Mouse (Mus musculus): Measurements from ENCODE around the gene Mtrf1l. TPM values are rescaled to one million over a fixed set of nuclear protein-coding genes. Genes with fewer than 3 reads are reported as not detected.

Mtrf1l gene
- polyA plus RNA-seq, 1 experiment from 2014 or later: 21.9 TPM

- 87% methylated on average over 8 of the region's 8 CpGs for WGBS
- DNase-seq (ENCODE audit: low spot score) (no peak), ATAC-seq (replicated peaks; ENCODE audit: low FRiP score, low TSS enrichment, low read depth) (no peak)
- H3K4me3 ChIP-seq (ENCODE audit: low read depth, low read length): no peak overlapping the region
- H3K9me3 ChIP-seq (ENCODE audit: control insufficient read depth, low read length): no peaks in the 10 kb centered on the region
- no peak overlapping the region for H3K9ac ChIP-seq (ENCODE audit: low read length)
- no peaks in the 10 kb centered on the region for H3K27me3 ChIP-seq (replicated peaks; ENCODE audit: control insufficient read depth, insufficient read depth, low read length)
- no peaks in the 10 kb centered on the region; the same call in 1 of the 2 replicates for H3K4me1 ChIP-seq (replicated peaks; ENCODE audit: control insufficient read depth, insufficient read depth, low read length)
- no peaks in the 10 kb centered on the region for H3K36me3 ChIP-seq (ENCODE audit: control insufficient read depth, insufficient read depth, low read length)
- no peak overlapping the region for H3K4me2 ChIP-seq (ENCODE audit: low read length)
- H3K27ac ChIP-seq (ENCODE audit: low read depth): no peak overlapping the region
Observed at GRCm38 (mm10) chr10:5853290-5853868, 29.7 kb upstream of the Mtrf1l start.

GRCm38 (mm10) chr10:5846939-5847338, 23.2 kb upstream of the Mtrf1l start:
- H3K27ac ChIP-seq (ENCODE audit: low read depth): no peak overlapping the region
- no peak overlapping the region for H3K4me2 ChIP-seq (ENCODE audit: low read length)
- no peaks in the 10 kb centered on the region for H3K27me3 ChIP-seq (replicated peaks; ENCODE audit: control insufficient read depth, insufficient read depth, low read length)
- H3K4me1 ChIP-seq (replicated peaks; ENCODE audit: control insufficient read depth, insufficient read depth, low read length): no peaks in the 10 kb centered on the region
- no peak overlapping the region for H3K9ac ChIP-seq (ENCODE audit: low read length)
- ATAC-seq (replicated peaks; ENCODE audit: low FRiP score, low TSS enrichment, low read depth) (no peak), DNase-seq (ENCODE audit: low spot score) (no peak)
- H3K9me3 ChIP-seq (ENCODE audit: control insufficient read depth, low read length): no peaks in the 10 kb centered on the region
- 29% methylated on average over 2 of the region's 2 CpGs for WGBS
- no peak overlapping the region for H3K4me3 ChIP-seq (ENCODE audit: low read depth, low read length)
- no peaks in the 10 kb centered on the region for H3K36me3 ChIP-seq (ENCODE audit: control insufficient read depth, insufficient read depth, low read length)

- DNase-seq (ENCODE audit: low spot score) (peak; percentile 75), ATAC-seq (replicated peaks; ENCODE audit: low FRiP score, low TSS enrichment, low read depth) (no peak)
- H3K9ac ChIP-seq (ENCODE audit: low read length): no peak overlapping the region
- H3K27ac ChIP-seq (ENCODE audit: low read depth): no peak overlapping the region
- no peak overlapping the region for H3K4me2 ChIP-seq (ENCODE audit: low read length)
- 60% methylated on average over 4 of the region's 4 CpGs for WGBS
- H3K4me3 ChIP-seq (ENCODE audit: low read depth, low read length): no peak overlapping the region
- no peaks in the 10 kb centered on the region for H3K9me3 ChIP-seq (ENCODE audit: control insufficient read depth, low read length)
- H3K4me1 ChIP-seq (replicated peaks; ENCODE audit: control insufficient read depth, insufficient read depth, low read length): no peaks in the 10 kb centered on the region
- no peaks in the 10 kb centered on the region for H3K36me3 ChIP-seq (ENCODE audit: control insufficient read depth, insufficient read depth, low read length)
- no peaks in the 10 kb centered on the region for H3K27me3 ChIP-seq (replicated peaks; ENCODE audit: control insufficient read depth, insufficient read depth, low read length)
Observed at GRCm38 (mm10) chr10:5841369-5841768, 17.7 kb upstream of the Mtrf1l start.

DNA sequence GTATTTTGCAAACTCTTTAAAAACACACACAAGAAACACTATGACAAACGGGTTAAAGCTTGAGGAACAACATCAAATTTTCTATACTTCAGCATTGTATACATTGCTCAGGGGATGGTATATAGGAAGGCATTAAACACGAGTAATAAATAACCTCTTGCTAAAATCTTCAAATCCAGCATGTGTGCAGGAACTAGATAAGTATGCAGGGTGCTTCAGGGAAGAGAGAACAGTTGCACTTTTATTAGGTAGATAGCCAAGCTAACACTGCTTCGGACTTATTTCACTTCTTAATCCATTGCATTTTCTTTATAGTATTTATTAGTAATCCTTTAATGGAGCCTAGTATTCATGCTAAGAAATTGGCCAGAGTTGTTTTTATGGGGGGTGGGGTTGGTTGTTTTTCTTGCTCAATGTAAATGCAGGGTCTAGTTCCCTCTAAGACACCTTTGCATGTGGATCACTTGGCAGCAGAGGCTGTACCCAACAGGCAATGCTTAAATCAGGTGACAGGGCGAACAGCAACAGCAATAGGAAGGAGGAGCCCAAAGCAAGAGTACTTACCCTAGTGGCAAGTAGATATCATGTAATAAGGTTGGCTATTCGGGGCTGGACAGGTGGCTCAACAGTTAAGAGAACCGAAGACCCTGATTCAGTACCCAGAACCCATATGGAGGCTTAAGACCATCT, 2.8 kb upstream of the Mtrf1l start:
- WGBS: 75% methylated on average over 6 of the region's 6 CpGs
- no peak overlapping the region for H3K4me2 ChIP-seq (ENCODE audit: low read length)
- DNase-seq (ENCODE audit: low spot score) (no peak), ATAC-seq (replicated peaks; ENCODE audit: low FRiP score, low TSS enrichment, low read depth) (no peak)
- no peaks in the 10 kb centered on the region for H3K27me3 ChIP-seq (replicated peaks; ENCODE audit: control insufficient read depth, insufficient read depth, low read length)
- no peaks in the 10 kb centered on the region for H3K9me3 ChIP-seq (ENCODE audit: control insufficient read depth, low read length)
- H3K4me3 ChIP-seq (ENCODE audit: low read depth, low read length): no peak overlapping the region
- peaks cover 6% of the 10 kb centered on the region for H3K4me1 ChIP-seq (replicated peaks; ENCODE audit: control insufficient read depth, insufficient read depth, low read length)
- H3K9ac ChIP-seq (ENCODE audit: low read length): no peak overlapping the region
- H3K27ac ChIP-seq (ENCODE audit: low read depth): no peak overlapping the region
- peaks cover 3% of the 10 kb centered on the region; the same call in 1 of the 2 replicates for H3K36me3 ChIP-seq (ENCODE audit: control insufficient read depth, insufficient read depth, low read length)

GRCm38 (mm10) chr10:5824779-5825178, 1.1 kb upstream of the Mtrf1l start:
- Histone ChIP-seq H3K9ac (ENCODE audit: low read length) (no peak overlapping the region), H3K27ac (ENCODE audit: low read depth) (peak overlapping the region; percentile 94), H3K27me3 (replicated peaks; ENCODE audit: control insufficient read depth, insufficient read depth, low read length) (no peaks in the 10 kb centered on the region), H3K36me3 (ENCODE audit: control insufficient read depth, insufficient read depth, low read length) (peaks cover 14% of the 10 kb centered on the region), H3K4me1 (replicated peaks; ENCODE audit: control insufficient read depth, insufficient read depth, low read length) (peaks cover 6% of the 10 kb centered on the region), H3K9me3 (ENCODE audit: control insufficient read depth, low read length) (no peaks in the 10 kb centered on the region), H3K4me2 (ENCODE audit: low read length) (peak overlapping the region; percentile 62), H3K4me3 (ENCODE audit: low read depth, low read length) (peak overlapping the region; percentile 88)
- no peak for ATAC-seq (replicated peaks; ENCODE audit: low FRiP score, low TSS enrichment, low read depth)
- DNase-seq (ENCODE audit: low spot score): no peak
- 0% methylated on average over 3 of the region's 3 CpGs for WGBS

GRCm38 (mm10) chr10:5823291-5823739, 395 bp downstream of the Mtrf1l start:
- H3K9ac ChIP-seq (ENCODE audit: low read length): peak overlapping the region; percentile 89
- peak overlapping the region; percentile 88 for H3K4me3 ChIP-seq (ENCODE audit: low read depth, low read length)
- peaks cover 6% of the 10 kb centered on the region for H3K4me1 ChIP-seq (replicated peaks; ENCODE audit: control insufficient read depth, insufficient read depth, low read length)
- H3K36me3 ChIP-seq (ENCODE audit: control insufficient read depth, insufficient read depth, low read length): peaks cover 29% of the 10 kb centered on the region
- H3K27me3 ChIP-seq (replicated peaks; ENCODE audit: control insufficient read depth, insufficient read depth, low read length): no peaks in the 10 kb centered on the region
- DNase-seq (ENCODE audit: low spot score) (no peak), ATAC-seq (replicated peaks; ENCODE audit: low FRiP score, low TSS enrichment, low read depth) (peak; percentile 0; the same call in 1 of the 2 replicates)
- 1% methylated on average over 37 of the region's 37 CpGs for WGBS
- peak overlapping the region; percentile 49 for H3K4me2 ChIP-seq (ENCODE audit: low read length)
- H3K27ac ChIP-seq (ENCODE audit: low read depth): peak overlapping the region; percentile 94
- H3K9me3 ChIP-seq (ENCODE audit: control insufficient read depth, low read length): no peaks in the 10 kb centered on the region

GRCm38 (mm10) chr10:5818772-5819171, 4.9 kb downstream of the Mtrf1l start:
- Histone ChIP-seq H3K4me2 (ENCODE audit: low read length) (no peak overlapping the region), H3K4me3 (ENCODE audit: low read depth, low read length) (no peak overlapping the region), H3K27me3 (replicated peaks; ENCODE audit: control insufficient read depth, insufficient read depth, low read length) (no peaks in the 10 kb centered on the region), H3K9ac (ENCODE audit: low read length) (no peak overlapping the region), H3K9me3 (ENCODE audit: control insufficient read depth, low read length) (no peaks in the 10 kb centered on the region), H3K4me1 (replicated peaks; ENCODE audit: control insufficient read depth, insufficient read depth, low read length) (peaks cover 6% of the 10 kb centered on the region), H3K27ac (ENCODE audit: low read depth) (no peak overlapping the region), H3K36me3 (ENCODE audit: control insufficient read depth, insufficient read depth, low read length) (peaks cover 74% of the 10 kb centered on the region)
- ATAC-seq (replicated peaks; ENCODE audit: low FRiP score, low TSS enrichment, low read depth): no peak
- 93% methylated on average over 3 of the region's 3 CpGs for WGBS
- no peak for DNase-seq (ENCODE audit: low spot score)

- no peak overlapping the region for H3K9ac ChIP-seq (ENCODE audit: low read length)
- H3K9me3 ChIP-seq (ENCODE audit: control insufficient read depth, low read length): no peaks in the 10 kb centered on the region
- H3K4me2 ChIP-seq (ENCODE audit: low read length): no peak overlapping the region
- ATAC-seq (replicated peaks; ENCODE audit: low FRiP score, low TSS enrichment, low read depth): no peak
- no peaks in the 10 kb centered on the region for H3K4me1 ChIP-seq (replicated peaks; ENCODE audit: control insufficient read depth, insufficient read depth, low read length)
- no peak overlapping the region for H3K27ac ChIP-seq (ENCODE audit: low read depth)
- no peak for DNase-seq (ENCODE audit: low spot score)
- WGBS: 93% methylated on average over 2 of the region's 2 CpGs
- peaks cover 90% of the 10 kb centered on the region for H3K36me3 ChIP-seq (ENCODE audit: control insufficient read depth, insufficient read depth, low read length)
- no peak overlapping the region for H3K4me3 ChIP-seq (ENCODE audit: low read depth, low read length)
- H3K27me3 ChIP-seq (replicated peaks; ENCODE audit: control insufficient read depth, insufficient read depth, low read length): no peaks in the 10 kb centered on the region
Observed at GRCm38 (mm10) chr10:5815968-5816367, 7.7 kb downstream of the Mtrf1l start.

DNA sequence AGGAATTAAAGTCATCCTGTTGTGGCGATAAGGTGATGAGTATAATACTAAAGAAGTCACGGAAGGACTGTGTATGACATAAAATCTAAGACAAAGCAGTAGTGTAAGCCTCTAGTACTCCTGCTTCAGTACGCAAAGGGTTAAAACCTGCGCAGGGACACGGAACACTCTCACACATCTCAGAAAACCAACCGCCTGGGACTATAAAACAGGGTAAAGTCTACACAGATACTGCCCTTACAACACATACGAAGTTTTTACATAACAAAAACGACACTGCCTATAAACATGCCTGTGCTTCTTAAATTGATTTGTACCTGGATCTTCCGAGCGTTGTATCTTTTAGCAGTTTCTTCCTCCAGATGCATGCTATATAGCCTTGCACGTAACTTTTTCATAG, 10.0 kb downstream of the Mtrf1l start:
- no peak for DNase-seq (ENCODE audit: low spot score)

More for the DNA sequence above, 10.0 kb downstream of the Mtrf1l start:
- peaks cover 73% of the 10 kb centered on the region for H3K36me3 ChIP-seq (ENCODE audit: control insufficient read depth, insufficient read depth, low read length)
- H3K27me3 ChIP-seq (replicated peaks; ENCODE audit: control insufficient read depth, insufficient read depth, low read length): no peaks in the 10 kb centered on the region
- no peak overlapping the region for H3K4me3 ChIP-seq (ENCODE audit: low read depth, low read length)
- no peak for ATAC-seq (replicated peaks; ENCODE audit: low FRiP score, low TSS enrichment, low read depth)
- H3K9ac ChIP-seq (ENCODE audit: low read length): no peak overlapping the region
- H3K4me2 ChIP-seq (ENCODE audit: low read length): no peak overlapping the region
- no peaks in the 10 kb centered on the region for H3K9me3 ChIP-seq (ENCODE audit: control insufficient read depth, low read length)
- no peak overlapping the region for H3K27ac ChIP-seq (ENCODE audit: low read depth)
- WGBS: 82% methylated on average over 11 of the region's 11 CpGs
- no peaks in the 10 kb centered on the region for H3K4me1 ChIP-seq (replicated peaks; ENCODE audit: control insufficient read depth, insufficient read depth, low read length)

All from intestine, embryonic 14.5 days (tissue).